Mouse (Mus musculus): ENCODE data around the gene Col6a2. TPM values are rescaled to one million over a fixed set of nuclear protein-coding genes. Genes with fewer than 3 reads are reported as not detected.

The Col6a2 gene
- polyA plus RNA-seq, 1 experiment from 2014 or later, result 40.1 TPM

- WGBS, result 80% methylated on average over 3 of the region's 3 CpGs
- no peak for ATAC-seq (ENCODE audit: low FRiP score, low read depth)
Measured at GRCm38 (mm10) chr10:76575374-76575773, 48.1 kb downstream of the Col6a2 start, which contains the start of gene Ftcd. TSS of gene Ftcd (plus strand) at chr10:76575648.

GRCm38 (mm10) chr10:76572151-76572550, 51.3 kb downstream of the Col6a2 start:
- Histone ChIP-seq H3K27ac (replicated peaks) (no peak overlapping the region), H3K9me3 (no peaks in the 10 kb centered on the region; the same call in 1 of the 2 replicates), H3K27me3 (no peaks in the 10 kb centered on the region), H3K9ac (replicated peaks) (no peak overlapping the region), H3K4me1 (no peaks in the 10 kb centered on the region), H3K36me3 (no peaks in the 10 kb centered on the region), H3K4me3 (no peak overlapping the region), H3K4me2 (replicated peaks) (no peak overlapping the region)
- WGBS, result 35% methylated on average over 3 of the region's 3 CpGs
- no peak for ATAC-seq (ENCODE audit: low FRiP score, low read depth)

More at GRCm38 (mm10) chr10:76575374-76575773, 48.1 kb downstream of the Col6a2 start, which contains the start of gene Ftcd:
- Histone ChIP-seq H3K4me3 (no peak within 1 kb of the TSS), H3K4me2 (replicated peaks) (no peak within 1 kb of the TSS), H3K9me3 (no peaks in the 10 kb centered on the region; the same call in 1 of the 2 replicates), H3K4me1 (no peaks in the 10 kb centered on the region), H3K36me3 (no peaks in the 10 kb centered on the region), H3K27ac (replicated peaks) (no peak within 1 kb of the TSS), H3K9ac (replicated peaks) (no peak within 1 kb of the TSS), H3K27me3 (no peaks in the 10 kb centered on the region)

GRCm38 (mm10) chr10:76571070-76571469, 52.4 kb downstream of the Col6a2 start:
- no peak overlapping the region for H3K4me3 ChIP-seq
- H3K36me3 ChIP-seq, result no peaks in the 10 kb centered on the region
- H3K9ac ChIP-seq (replicated peaks), result no peak overlapping the region
- no peak overlapping the region for H3K27ac ChIP-seq (replicated peaks)
- no peak for ATAC-seq (ENCODE audit: low FRiP score, low read depth)
- H3K27me3 ChIP-seq, result no peaks in the 10 kb centered on the region
- H3K4me1 ChIP-seq, result no peaks in the 10 kb centered on the region
- no peaks in the 10 kb centered on the region; the same call in 1 of the 2 replicates for H3K9me3 ChIP-seq
- WGBS, result 73% methylated on average over 2 of the region's 2 CpGs
- H3K4me2 ChIP-seq (replicated peaks), result no peak overlapping the region

- Histone ChIP-seq H3K4me3 (no peak overlapping the region), H3K9ac (replicated peaks) (no peak overlapping the region), H3K4me1 (no peaks in the 10 kb centered on the region), H3K9me3 (no peaks in the 10 kb centered on the region; the same call in 1 of the 2 replicates), H3K4me2 (replicated peaks) (no peak overlapping the region), H3K27ac (replicated peaks) (no peak overlapping the region), H3K27me3 (no peaks in the 10 kb centered on the region), H3K36me3 (no peaks in the 10 kb centered on the region)
- WGBS, result 92% methylated on average over 22 of the region's 22 CpGs
- ATAC-seq (ENCODE audit: low FRiP score, low read depth), result no peak
Measured at GRCm38 (mm10) chr10:76569996-76570685, 53.3 kb downstream of the Col6a2 start.

GRCm38 (mm10) chr10:76561972-76562371, 61.5 kb downstream of the Col6a2 start, which contains the start of gene Spatc1l:
TSS of gene Spatc1l (plus strand) at chr10:76562272.
- no peaks in the 10 kb centered on the region for H3K27me3 ChIP-seq
- no peaks in the 10 kb centered on the region for H3K4me1 ChIP-seq
- no peaks in the 10 kb centered on the region for H3K9me3 ChIP-seq
- no peaks in the 10 kb centered on the region for H3K36me3 ChIP-seq
- no peak within 1 kb of the TSS for H3K27ac ChIP-seq (replicated peaks)
- 89% methylated on average over 10 of the region's 10 CpGs for WGBS
- no peak within 1 kb of the TSS for H3K4me3 ChIP-seq
- no peak for ATAC-seq (ENCODE audit: low FRiP score, low read depth)
- H3K9ac ChIP-seq (replicated peaks), result no peak within 1 kb of the TSS
- no peak within 1 kb of the TSS for H3K4me2 ChIP-seq (replicated peaks)

GRCm38 (mm10) chr10:76554061-76554460, 69.4 kb downstream of the Col6a2 start:
- no peak for ATAC-seq (ENCODE audit: low FRiP score, low read depth)
- Histone ChIP-seq H3K27ac (replicated peaks) (no peak overlapping the region), H3K9me3 (no peaks in the 10 kb centered on the region), H3K4me3 (no peak overlapping the region), H3K4me2 (replicated peaks) (no peak overlapping the region), H3K36me3 (peaks cover 62% of the 10 kb centered on the region), H3K4me1 (no peaks in the 10 kb centered on the region), H3K27me3 (no peaks in the 10 kb centered on the region), H3K9ac (replicated peaks) (no peak overlapping the region)
- 91% methylated on average over 5 of the region's 5 CpGs for WGBS

GRCm38 (mm10) chr10:76551556-76551955, 71.9 kb downstream of the Col6a2 start:
- Histone ChIP-seq H3K4me1 (no peaks in the 10 kb centered on the region), H3K27ac (replicated peaks) (no peak overlapping the region), H3K36me3 (peaks cover 87% of the 10 kb centered on the region), H3K4me2 (replicated peaks) (no peak overlapping the region), H3K9me3 (no peaks in the 10 kb centered on the region), H3K9ac (replicated peaks) (no peak overlapping the region), H3K27me3 (no peaks in the 10 kb centered on the region), H3K4me3 (no peak overlapping the region)
- 75% methylated on average over 3 of the region's 3 CpGs for WGBS
- ATAC-seq (ENCODE audit: low FRiP score, low read depth), result no peak

GRCm38 (mm10) chr10:76550458-76550857, 73.0 kb downstream of the Col6a2 start:
- no peaks in the 10 kb centered on the region for H3K9me3 ChIP-seq
- 88% methylated on average over 5 of the region's 5 CpGs for WGBS
- H3K36me3 ChIP-seq, result peaks cover 95% of the 10 kb centered on the region
- H3K27ac ChIP-seq (replicated peaks), result no peak overlapping the region
- H3K27me3 ChIP-seq, result no peaks in the 10 kb centered on the region
- no peaks in the 10 kb centered on the region for H3K4me1 ChIP-seq
- H3K9ac ChIP-seq (replicated peaks), result no peak overlapping the region
- no peak overlapping the region for H3K4me2 ChIP-seq (replicated peaks)
- H3K4me3 ChIP-seq, result no peak overlapping the region
- no peak for ATAC-seq (ENCODE audit: low FRiP score, low read depth)

GRCm38 (mm10) chr10:76548218-76548617, 75.2 kb downstream of the Col6a2 start:
- Histone ChIP-seq H3K4me3 (no peak overlapping the region), H3K27me3 (no peaks in the 10 kb centered on the region), H3K9me3 (no peaks in the 10 kb centered on the region), H3K4me2 (replicated peaks) (no peak overlapping the region), H3K36me3 (peaks cover 100% of the 10 kb centered on the region), H3K9ac (replicated peaks) (no peak overlapping the region), H3K4me1 (no peaks in the 10 kb centered on the region), H3K27ac (replicated peaks) (no peak overlapping the region)
- no peak for ATAC-seq (ENCODE audit: low FRiP score, low read depth)
- WGBS, result 95% methylated on average over 8 of the region's 8 CpGs

GRCm38 (mm10) chr10:76546566-76546965, 76.9 kb downstream of the Col6a2 start:
- no peak for ATAC-seq (ENCODE audit: low FRiP score, low read depth)
- Histone ChIP-seq H3K36me3 (peaks cover 100% of the 10 kb centered on the region), H3K9me3 (no peaks in the 10 kb centered on the region), H3K9ac (replicated peaks) (no peak overlapping the region), H3K4me1 (no peaks in the 10 kb centered on the region), H3K27ac (replicated peaks) (no peak overlapping the region), H3K4me2 (replicated peaks) (no peak overlapping the region), H3K4me3 (no peak overlapping the region), H3K27me3 (no peaks in the 10 kb centered on the region)
- WGBS, result 90% methylated on average over 8 of the region's 8 CpGs
